Mouse (Mus musculus): ENCODE data around the gene Plet1. TPM values are rescaled to one million over a fixed set of nuclear protein-coding genes. Genes with fewer than 3 reads are reported as not detected.

Gene Plet1
- polyA plus RNA-seq, 1 experiment from 2014 or later = 0.16 TPM

GRCm38 (mm10) chr9:50533328-50533727 is 39.0 kb downstream of the Plet1 start:
- H3K9me3 ChIP-seq = no peaks in the 10 kb centered on the region
- no peak overlapping the region for H3K9ac ChIP-seq (replicated peaks)
- no peaks in the 10 kb centered on the region for H3K36me3 ChIP-seq
- no peak overlapping the region for H3K4me2 ChIP-seq
- no peaks in the 10 kb centered on the region for H3K4me1 ChIP-seq (replicated peaks)
- H3K4me3 ChIP-seq (replicated peaks) = no peak overlapping the region
- WGBS = 77% methylated on average over 11 of the region's 11 CpGs
- ATAC-seq (ENCODE audit: insufficient number of reproducible peaks, insufficient read depth, low FRiP score, low TSS enrichment, low read depth) = no peak
- no peaks in the 10 kb centered on the region for H3K27me3 ChIP-seq
- no peak overlapping the region for H3K27ac ChIP-seq

- no peak overlapping the region for H3K4me3 ChIP-seq (replicated peaks)
- no peaks in the 10 kb centered on the region for H3K9me3 ChIP-seq
- H3K27ac ChIP-seq = no peak overlapping the region
- no peak overlapping the region for H3K4me2 ChIP-seq
- 75% methylated on average over 3 of the region's 3 CpGs for WGBS
- no peaks in the 10 kb centered on the region for H3K4me1 ChIP-seq (replicated peaks)
- no peak for ATAC-seq (ENCODE audit: insufficient number of reproducible peaks, insufficient read depth, low FRiP score, low TSS enrichment, low read depth)
- H3K9ac ChIP-seq (replicated peaks) = no peak overlapping the region
- H3K36me3 ChIP-seq = no peaks in the 10 kb centered on the region
- no peaks in the 10 kb centered on the region for H3K27me3 ChIP-seq
Observed at GRCm38 (mm10) chr9:50533791-50534190, 39.5 kb downstream of the Plet1 start.

- no peak overlapping the region for H3K4me2 ChIP-seq
- no peaks in the 10 kb centered on the region for H3K27me3 ChIP-seq
- no peaks in the 10 kb centered on the region for H3K4me1 ChIP-seq (replicated peaks)
- WGBS = 85% methylated on average over 5 of the region's 5 CpGs
- H3K9me3 ChIP-seq = no peaks in the 10 kb centered on the region
- H3K27ac ChIP-seq = no peak overlapping the region
- H3K36me3 ChIP-seq = no peaks in the 10 kb centered on the region
- H3K4me3 ChIP-seq (replicated peaks) = no peak overlapping the region
- no peak overlapping the region for H3K9ac ChIP-seq (replicated peaks)
- no peak for ATAC-seq (ENCODE audit: insufficient number of reproducible peaks, insufficient read depth, low FRiP score, low TSS enrichment, low read depth)
Observed at GRCm38 (mm10) chr9:50535930-50536329, 41.6 kb downstream of the Plet1 start.

GRCm38 (mm10) chr9:50536603-50537135 is 42.3 kb downstream of the Plet1 start:
- ATAC-seq (ENCODE audit: insufficient number of reproducible peaks, insufficient read depth, low FRiP score, low TSS enrichment, low read depth) = no peak
- H3K4me3 ChIP-seq (replicated peaks) = no peak overlapping the region
- WGBS = 82% methylated on average over 7 of the region's 7 CpGs
- no peaks in the 10 kb centered on the region for H3K36me3 ChIP-seq
- H3K4me1 ChIP-seq (replicated peaks) = no peaks in the 10 kb centered on the region
- H3K27ac ChIP-seq = no peak overlapping the region
- no peaks in the 10 kb centered on the region for H3K9me3 ChIP-seq
- no peak overlapping the region for H3K4me2 ChIP-seq
- no peaks in the 10 kb centered on the region for H3K27me3 ChIP-seq
- H3K9ac ChIP-seq (replicated peaks) = no peak overlapping the region

- Histone ChIP-seq H3K4me1 (replicated peaks) (no peaks in the 10 kb centered on the region), H3K36me3 (no peaks in the 10 kb centered on the region), H3K9ac (replicated peaks) (no peak overlapping the region), H3K4me2 (no peak overlapping the region), H3K9me3 (no peaks in the 10 kb centered on the region), H3K27ac (no peak overlapping the region), H3K4me3 (replicated peaks) (no peak overlapping the region), H3K27me3 (no peaks in the 10 kb centered on the region)
- ATAC-seq (ENCODE audit: insufficient number of reproducible peaks, insufficient read depth, low FRiP score, low TSS enrichment, low read depth) = no peak
- WGBS = 57% methylated on average over 4 of the region's 4 CpGs
Observed at GRCm38 (mm10) chr9:50537295-50537694, 43.0 kb downstream of the Plet1 start.

- Histone ChIP-seq H3K9ac (replicated peaks) (no peak overlapping the region), H3K4me1 (replicated peaks) (no peaks in the 10 kb centered on the region), H3K27me3 (no peaks in the 10 kb centered on the region), H3K4me2 (no peak overlapping the region), H3K36me3 (no peaks in the 10 kb centered on the region), H3K9me3 (no peaks in the 10 kb centered on the region), H3K27ac (no peak overlapping the region), H3K4me3 (replicated peaks) (no peak overlapping the region)
- 66% methylated on average over 7 of the region's 7 CpGs for WGBS
- ATAC-seq (ENCODE audit: insufficient number of reproducible peaks, insufficient read depth, low FRiP score, low TSS enrichment, low read depth) = no peak
Observed at GRCm38 (mm10) chr9:50540170-50540569, 45.8 kb downstream of the Plet1 start.

GRCm38 (mm10) chr9:50542401-50542800 is 48.1 kb downstream of the Plet1 start:
- no peaks in the 10 kb centered on the region for H3K36me3 ChIP-seq
- 70% methylated on average over 9 of the region's 9 CpGs for WGBS

GRCm38 (mm10) chr9:50547859-50548478 is 53.6 kb downstream of the Plet1 start:
- H3K36me3 ChIP-seq = no peaks in the 10 kb centered on the region
- no peaks in the 10 kb centered on the region for H3K4me1 ChIP-seq (replicated peaks)
- H3K9ac ChIP-seq (replicated peaks) = no peak overlapping the region
- H3K4me2 ChIP-seq = no peak overlapping the region
- H3K4me3 ChIP-seq (replicated peaks) = no peak overlapping the region
- H3K9me3 ChIP-seq = no peaks in the 10 kb centered on the region
- no peak overlapping the region for H3K27ac ChIP-seq
- WGBS = 34% methylated on average over 5 of the region's 5 CpGs
- ATAC-seq (ENCODE audit: insufficient number of reproducible peaks, insufficient read depth, low FRiP score, low TSS enrichment, low read depth) = no peak
- H3K27me3 ChIP-seq = no peaks in the 10 kb centered on the region

More at GRCm38 (mm10) chr9:50542401-50542800, 48.1 kb downstream of the Plet1 start:
- ATAC-seq (ENCODE audit: insufficient number of reproducible peaks, insufficient read depth, low FRiP score, low TSS enrichment, low read depth) = no peak
- Histone ChIP-seq H3K9me3 (no peaks in the 10 kb centered on the region), H3K4me3 (replicated peaks) (no peak overlapping the region), H3K27me3 (no peaks in the 10 kb centered on the region), H3K4me2 (no peak overlapping the region), H3K4me1 (replicated peaks) (no peaks in the 10 kb centered on the region), H3K27ac (no peak overlapping the region), H3K9ac (replicated peaks) (no peak overlapping the region)

- H3K36me3 ChIP-seq = no peaks in the 10 kb centered on the region
- no peak overlapping the region for H3K4me2 ChIP-seq
- H3K9ac ChIP-seq (replicated peaks) = no peak overlapping the region
- H3K27ac ChIP-seq = no peak overlapping the region
- no peaks in the 10 kb centered on the region for H3K4me1 ChIP-seq (replicated peaks)
- H3K9me3 ChIP-seq = no peaks in the 10 kb centered on the region
- 82% methylated on average over 4 of the region's 4 CpGs for WGBS
- H3K27me3 ChIP-seq = no peaks in the 10 kb centered on the region
- ATAC-seq (ENCODE audit: insufficient number of reproducible peaks, insufficient read depth, low FRiP score, low TSS enrichment, low read depth) = no peak
- no peak overlapping the region for H3K4me3 ChIP-seq (replicated peaks)
Observed at GRCm38 (mm10) chr9:50548936-50549335, 54.6 kb downstream of the Plet1 start.

- no peaks in the 10 kb centered on the region for H3K27me3 ChIP-seq
- no peaks in the 10 kb centered on the region for H3K4me1 ChIP-seq (replicated peaks)
- H3K4me2 ChIP-seq = no peak overlapping the region
- H3K36me3 ChIP-seq = no peaks in the 10 kb centered on the region
- no peak overlapping the region for H3K27ac ChIP-seq
- H3K9ac ChIP-seq (replicated peaks) = no peak overlapping the region
- no peak overlapping the region for H3K4me3 ChIP-seq (replicated peaks)
- H3K9me3 ChIP-seq = no peaks in the 10 kb centered on the region
- WGBS = 75% methylated on average over 5 of the region's 5 CpGs
- ATAC-seq (ENCODE audit: insufficient number of reproducible peaks, insufficient read depth, low FRiP score, low TSS enrichment, low read depth) = no peak
Observed at GRCm38 (mm10) chr9:50552206-50552605, 57.9 kb downstream of the Plet1 start.

- no peak for ATAC-seq (ENCODE audit: insufficient number of reproducible peaks, insufficient read depth, low FRiP score, low TSS enrichment, low read depth)
- no peak overlapping the region for H3K4me2 ChIP-seq
- H3K36me3 ChIP-seq = no peaks in the 10 kb centered on the region
- no peaks in the 10 kb centered on the region for H3K4me1 ChIP-seq (replicated peaks)
- WGBS = 90% methylated on average over 2 of the region's 2 CpGs
- H3K9ac ChIP-seq (replicated peaks) = no peak overlapping the region
- no peak overlapping the region for H3K4me3 ChIP-seq (replicated peaks)
- H3K9me3 ChIP-seq = no peaks in the 10 kb centered on the region
- H3K27ac ChIP-seq = no peak overlapping the region
- H3K27me3 ChIP-seq = no peaks in the 10 kb centered on the region
Observed at GRCm38 (mm10) chr9:50553547-50553946, 59.2 kb downstream of the Plet1 start.
